Mouse (Mus musculus) liver, adult 2 months (tissue): ENCODE measurements at regions not wholly inside any gene's neighbourhood (a gene's known extent, or its start where the extent isn't known, plus 50 kb on each side); places are given as distances from the start of the nearest gene placed in this dataset.

ENCODE experiments used
- CTCF ChIP-seq: fragments of 200-500 bp; IDR thresholded peaks from 2 replicates; pipeline ENCODE4 v1.5.1; 2011; ENCODE audit warnings: low read depth, low read length, control low read depth
- POLR2A ChIP-seq: fragments of 200-500 bp; IDR thresholded peaks from 2 replicates; pipeline ENCODE4 v1.6.1; 2011; ENCODE audit warnings: low read length, control low read depth; ENCODE audit not compliant: insufficient read depth; ENCODE audit errors: extremely low read depth

- no peak for TF ChIP-seq CTCF
- no peak for TF ChIP-seq POLR2A
Measured at GRCm38 (mm10) chr15:42047088-42047976, 1913.2 kb downstream of the 9330182O14Rik start.
